Mouse (Mus musculus): ENCODE measurements around the gene Baz2b. TPM values are rescaled to one million over a fixed set of nuclear protein-coding genes. Genes with fewer than 3 reads are reported as not detected.

The Baz2b gene
- total RNA-seq, 2 experiments from 2014 or later = 55.3 to 56.7 TPM

DNA sequence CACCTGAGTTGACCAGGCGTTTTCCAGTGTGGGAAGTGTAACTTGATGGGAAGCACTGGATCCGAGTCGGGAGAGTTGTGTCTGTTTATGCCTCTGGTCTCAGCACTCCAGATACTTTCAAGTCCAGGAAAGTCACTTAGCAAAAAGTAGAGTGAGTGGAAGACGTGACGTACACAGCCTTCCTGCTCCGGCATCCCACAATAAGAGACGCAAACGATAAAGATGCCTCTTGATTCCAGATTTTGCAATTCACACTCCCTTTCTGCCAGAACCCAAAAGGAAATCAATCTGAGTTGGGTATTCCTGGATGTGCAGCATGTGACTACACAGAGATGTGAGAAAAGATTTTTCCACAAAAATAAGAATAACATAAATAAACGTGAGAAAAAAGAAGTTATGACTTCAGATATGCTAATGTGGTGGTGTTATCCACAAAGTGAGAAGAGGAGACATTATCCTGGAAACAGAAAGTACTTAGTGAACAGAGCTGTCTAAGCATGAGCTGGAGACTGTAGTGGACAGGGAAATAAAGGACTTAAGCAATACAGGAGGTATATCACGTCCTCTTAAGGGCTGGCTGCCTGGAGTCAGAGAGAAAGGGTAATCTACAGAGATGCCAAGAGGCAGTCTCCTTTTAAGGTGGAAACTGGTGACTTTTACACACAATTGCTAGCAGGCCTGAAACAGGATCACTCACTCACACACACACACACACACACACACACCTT lies 154.7 kb downstream of the Baz2b start:
- no peak for DNase-seq (ENCODE audit: low spot score in 2 of 2)

GRCm38 (mm10) chr2:60053222-60054010 lies 156.2 kb downstream of the Baz2b start:
- no peak for DNase-seq (ENCODE audit: low spot score in 2 of 2)

DNA sequence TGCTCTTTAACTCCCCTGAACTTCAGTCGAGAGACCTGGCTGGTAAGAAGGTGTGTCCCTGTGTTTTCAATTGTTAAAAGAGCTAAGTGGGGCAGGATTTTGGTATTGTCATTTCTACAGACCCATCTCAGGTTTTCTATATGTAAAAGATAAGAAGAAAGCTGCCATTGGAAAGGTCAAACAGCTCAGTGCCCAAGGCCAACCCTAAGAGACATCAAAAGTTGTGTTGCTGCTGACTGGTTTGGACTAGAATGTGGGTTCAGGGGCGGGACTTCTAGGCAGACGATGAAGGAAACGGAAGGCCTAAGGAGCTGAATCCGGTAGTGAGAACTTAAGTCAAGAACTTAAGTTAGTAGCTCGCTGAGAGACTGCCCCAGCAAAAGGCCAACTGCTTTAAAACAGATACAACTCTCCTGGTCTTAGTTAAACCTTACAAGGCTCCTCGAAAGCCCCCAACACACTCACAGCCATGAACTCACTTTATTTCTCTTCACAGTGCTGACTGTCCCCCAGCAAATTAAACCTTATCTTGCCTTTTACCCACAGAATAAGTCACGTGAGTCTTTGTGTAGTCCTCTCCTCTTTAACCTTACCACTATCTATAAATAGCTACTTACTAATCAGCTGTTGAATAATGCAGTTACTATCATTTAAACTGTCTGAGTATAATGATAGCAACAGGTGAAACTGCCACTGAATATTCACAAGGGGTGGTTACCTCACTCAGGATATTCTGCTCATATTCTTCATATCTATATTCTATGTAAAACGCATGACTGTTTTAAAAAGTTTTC lies 158.8 kb downstream of the Baz2b start:
- no peak for DNase-seq (ENCODE audit: low spot score in 2 of 2)

- DNase-seq (ENCODE audit: low spot score in 2 of 2) = no peak
Measured at GRCm38 (mm10) chr2:60049889-60050288, 159.8 kb downstream of the Baz2b start.

DNA sequence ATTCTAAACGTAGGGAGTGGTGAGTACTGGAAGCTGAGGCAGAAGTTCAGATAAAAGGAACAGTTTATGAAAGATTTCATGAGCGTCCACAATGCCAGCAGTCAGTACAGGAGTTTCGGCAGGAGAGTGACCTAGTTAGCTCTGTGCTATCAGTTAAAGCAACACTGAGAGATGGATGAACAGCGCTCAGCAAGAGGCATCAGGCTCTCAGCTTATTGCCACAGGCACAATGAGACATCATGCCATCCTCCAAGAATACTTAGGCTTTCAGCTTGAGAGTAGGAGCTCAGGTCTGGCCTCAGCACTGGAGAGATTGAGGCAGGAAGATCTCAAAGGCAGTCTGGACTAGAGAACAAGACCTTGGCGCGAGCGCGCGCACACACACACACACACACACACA lies 160.3 kb downstream of the Baz2b start:
- DNase-seq (ENCODE audit: low spot score in 2 of 2) = no peak

DNA sequence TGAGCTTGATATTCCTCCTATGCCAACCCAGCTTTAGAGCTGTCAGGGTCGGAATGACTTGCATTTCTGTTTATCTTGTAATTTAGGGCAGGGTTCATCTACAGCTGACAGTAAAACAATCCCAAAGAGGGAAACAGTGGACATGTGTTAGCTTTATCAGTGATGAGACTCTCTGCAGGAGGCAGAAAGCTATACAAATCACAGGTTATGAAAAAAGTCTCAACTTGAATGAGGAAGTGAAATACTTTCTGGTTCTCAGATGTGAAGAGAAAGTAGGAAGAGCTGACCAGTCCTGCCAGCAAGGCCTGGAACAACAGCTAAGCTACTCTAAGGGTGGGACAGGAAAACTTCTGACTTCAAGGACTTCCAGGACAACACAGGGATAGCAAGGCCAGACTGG lies 163.6 kb downstream of the Baz2b start:
- DNase-seq (ENCODE audit: low spot score in 2 of 2) = no peak

DNA sequence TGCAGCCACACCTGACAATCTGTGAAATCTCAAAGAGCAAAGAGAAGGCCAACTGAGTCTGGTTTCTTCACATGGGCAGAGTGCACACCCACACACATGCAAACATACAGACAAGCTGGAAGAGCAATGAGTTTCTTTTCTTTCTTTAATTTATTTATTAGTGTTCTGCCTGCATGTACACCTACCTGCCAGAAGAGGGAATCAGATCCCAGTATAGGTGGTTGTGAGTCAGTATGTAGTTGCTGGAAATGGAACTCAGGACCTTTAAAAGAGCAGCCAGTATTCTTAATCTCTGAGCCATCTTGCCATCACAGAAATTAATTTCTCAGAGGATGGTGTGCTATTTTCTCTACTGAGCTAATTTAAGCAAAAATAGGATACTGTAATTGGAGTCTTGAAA lies 164.7 kb downstream of the Baz2b start:
- DNase-seq (ENCODE audit: low spot score in 2 of 2) = no peak

DNA sequence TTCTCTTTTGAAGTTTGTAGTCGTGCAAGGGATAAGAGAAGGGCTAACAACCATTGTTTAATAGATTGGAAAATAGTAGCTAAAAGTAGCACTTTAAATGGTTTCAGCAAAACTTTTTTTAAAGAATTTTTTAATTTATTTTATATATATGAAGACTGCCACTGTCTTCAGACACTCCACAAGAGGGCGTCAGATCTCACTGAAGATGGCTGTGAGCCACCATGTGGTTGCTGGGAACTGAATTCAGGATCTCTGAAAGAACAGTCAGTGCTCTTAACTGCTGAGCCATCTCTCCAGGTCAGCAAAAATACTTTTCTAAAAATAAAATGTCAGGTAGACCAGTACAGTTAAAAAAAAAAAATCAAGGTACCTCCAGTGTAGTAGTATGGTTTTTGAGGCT lies 165.1 kb downstream of the Baz2b start:
- DNase-seq (ENCODE audit: low spot score in 2 of 2) = no peak

DNA sequence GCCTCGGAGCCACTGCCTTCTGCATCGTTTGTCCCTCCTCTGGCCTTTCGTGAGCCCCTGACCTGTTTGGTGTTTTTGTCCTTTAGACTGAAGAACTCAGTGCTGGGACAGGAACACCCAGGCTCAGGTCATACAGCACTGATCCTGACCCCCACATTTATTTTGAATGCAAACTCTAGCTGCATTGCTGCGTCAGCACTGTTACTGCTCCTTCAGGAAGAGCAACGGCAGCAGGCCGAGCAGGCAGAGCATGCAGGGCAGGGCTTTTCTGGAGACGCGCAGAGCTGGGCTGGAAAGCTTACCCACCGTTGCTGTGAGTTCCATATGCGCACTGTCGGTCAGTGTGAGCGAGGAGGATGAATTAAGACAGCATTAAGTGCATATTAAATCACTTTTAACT lies 166.9 kb downstream of the Baz2b start:
- no peak for DNase-seq (ENCODE audit: low spot score in 2 of 2)

GRCm38 (mm10) chr2:60041485-60042274 lies 168.0 kb downstream of the Baz2b start:
- no peak for DNase-seq (ENCODE audit: low spot score in 2 of 2)

DNA sequence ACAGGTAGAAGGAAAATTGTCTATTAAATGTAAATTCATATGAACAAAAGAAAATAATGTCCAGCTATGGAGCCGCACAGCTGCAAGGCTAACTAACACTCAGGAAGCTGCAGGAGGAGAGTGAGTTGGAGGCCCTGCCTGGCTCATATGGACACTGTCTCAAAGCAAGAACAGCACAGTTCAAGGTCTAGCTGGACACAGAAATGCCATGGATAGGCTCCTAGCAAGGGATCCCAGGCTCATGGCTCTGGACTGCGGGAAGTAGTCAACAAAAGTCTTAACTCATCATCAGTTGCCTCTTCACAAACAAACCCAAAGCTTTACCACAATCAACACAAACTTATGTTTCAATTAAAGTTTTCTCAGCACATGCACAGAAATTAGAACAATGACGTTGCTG lies 169.5 kb downstream of the Baz2b start:
- DNase-seq (ENCODE audit: low spot score in 2 of 2) = no peak

DNA sequence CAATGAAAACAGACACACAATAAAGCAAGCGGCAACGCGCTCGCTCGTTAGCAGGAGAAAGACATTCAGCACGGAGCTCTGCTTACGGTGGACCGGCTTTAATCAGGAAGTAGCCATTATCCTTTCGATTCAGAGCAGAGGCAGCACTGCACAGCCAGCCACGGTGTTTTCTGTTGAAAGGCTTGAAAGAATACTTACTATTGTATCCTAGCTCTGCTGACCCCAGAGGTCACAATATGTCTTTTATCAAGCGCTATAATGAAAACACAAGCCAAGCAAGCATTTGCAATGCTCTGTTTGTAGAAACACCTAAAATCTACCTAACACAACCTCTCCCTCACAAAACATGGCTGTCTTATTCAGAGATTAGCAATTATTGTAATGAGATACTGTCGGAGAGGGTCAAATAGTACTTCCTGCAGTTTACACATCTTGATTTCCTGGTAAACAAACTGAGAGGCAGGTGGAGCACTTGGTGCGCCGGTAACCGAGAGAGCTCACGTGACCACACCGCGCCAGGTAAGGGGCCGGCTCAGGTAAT lies 172.6 kb downstream of the Baz2b start:
- peak; percentile 21 to 47 for DNase-seq (ENCODE audit: low spot score in 2 of 2)

DNA sequence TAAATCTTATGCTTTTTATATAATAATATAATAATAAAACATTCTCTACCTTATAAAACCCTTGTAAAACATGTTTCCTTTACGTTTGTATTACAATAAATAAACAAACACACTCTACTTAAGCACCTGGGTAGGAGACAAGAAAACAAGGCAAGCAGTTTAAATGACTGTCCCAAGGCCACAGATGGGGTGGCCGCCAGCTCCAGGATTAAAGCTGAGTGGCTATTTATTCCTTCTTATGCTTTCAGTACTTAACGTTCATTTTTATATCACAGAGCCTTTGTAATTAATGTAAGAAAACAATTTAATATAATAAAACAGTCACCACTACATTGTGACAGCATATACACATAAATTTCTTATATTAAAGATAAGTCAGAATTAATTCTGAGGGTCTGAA lies 173.3 kb downstream of the Baz2b start:
- DNase-seq (ENCODE audit: low spot score in 2 of 2) = no peak

DNA sequence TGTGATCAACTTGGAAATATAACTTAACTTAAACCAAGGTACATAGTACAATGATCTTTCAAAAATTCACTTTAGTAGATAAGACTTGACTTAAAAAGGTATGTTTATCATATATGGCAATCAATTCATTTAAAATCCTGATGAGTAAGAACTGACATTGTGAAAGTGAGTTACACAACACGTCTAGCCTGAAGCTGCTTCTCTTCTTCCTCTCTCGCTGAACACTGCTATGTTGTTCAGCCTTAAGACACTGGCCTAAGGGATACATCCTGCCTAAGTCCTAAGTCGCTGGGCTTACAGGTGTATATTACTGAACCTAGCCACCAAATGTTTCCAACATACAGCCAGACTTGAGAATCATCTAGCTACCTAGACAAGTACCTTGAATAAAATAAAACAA lies 178.6 kb downstream of the Baz2b start:
- DNase-seq (ENCODE audit: low spot score in 2 of 2) = no peak

- DNase-seq (ENCODE audit: low spot score in 2 of 2) = no peak
Measured at GRCm38 (mm10) chr2:60029020-60029419, 180.6 kb downstream of the Baz2b start.

GRCm38 (mm10) chr2:60027166-60027565 lies 182.5 kb downstream of the Baz2b start:
- DNase-seq (ENCODE audit: low spot score in 2 of 2) = no peak

DNA sequence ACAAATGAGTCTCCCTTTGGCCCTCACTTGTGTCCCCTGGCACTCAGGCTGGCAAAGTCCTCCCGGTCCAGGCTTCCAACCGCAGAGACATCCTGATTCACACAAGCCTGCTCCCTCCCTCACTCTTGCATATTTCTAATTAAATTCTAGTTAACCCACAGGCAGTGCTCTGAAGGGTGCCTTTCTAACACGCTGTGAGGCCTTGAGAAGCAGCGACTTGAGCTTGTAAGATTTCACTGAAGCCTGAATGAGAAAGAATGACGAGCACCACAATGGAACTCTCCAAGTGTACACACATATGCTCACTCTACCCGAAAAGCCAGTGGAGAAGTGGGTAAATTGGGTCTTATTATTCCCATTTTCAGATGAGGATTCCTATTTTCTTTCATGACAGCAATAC lies 183.1 kb downstream of the Baz2b start:
- DNase-seq (ENCODE audit: low spot score in 2 of 2) = no peak

- no peak for DNase-seq (ENCODE audit: low spot score in 2 of 2)
Measured at GRCm38 (mm10) chr2:60023777-60024176, 185.9 kb downstream of the Baz2b start.

DNA sequence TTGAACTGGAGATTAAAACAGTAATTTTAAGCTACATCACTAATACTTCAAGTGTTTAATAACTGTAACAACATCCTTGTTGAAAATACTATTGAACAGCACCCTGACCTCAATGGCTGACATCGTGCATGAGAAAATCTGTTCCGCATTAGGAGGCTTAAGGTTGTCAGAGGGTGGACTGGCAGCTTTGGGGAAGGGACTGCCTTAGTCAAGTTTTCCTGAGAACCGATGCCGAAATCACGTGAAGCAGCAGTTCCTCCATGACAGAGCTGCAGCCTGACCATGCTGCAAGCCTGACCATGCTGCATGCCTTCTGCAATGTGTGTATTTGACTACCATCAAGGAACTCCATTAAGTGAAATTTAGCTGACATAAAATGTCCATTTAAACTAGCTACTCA lies 188.1 kb downstream of the Baz2b start:
- no peak for DNase-seq (ENCODE audit: low spot score in 2 of 2)

GRCm38 (mm10) chr2:60021138-60021537 lies 188.5 kb downstream of the Baz2b start:
- DNase-seq (ENCODE audit: low spot score in 2 of 2) = no peak
